In the genomic region with DNA sequence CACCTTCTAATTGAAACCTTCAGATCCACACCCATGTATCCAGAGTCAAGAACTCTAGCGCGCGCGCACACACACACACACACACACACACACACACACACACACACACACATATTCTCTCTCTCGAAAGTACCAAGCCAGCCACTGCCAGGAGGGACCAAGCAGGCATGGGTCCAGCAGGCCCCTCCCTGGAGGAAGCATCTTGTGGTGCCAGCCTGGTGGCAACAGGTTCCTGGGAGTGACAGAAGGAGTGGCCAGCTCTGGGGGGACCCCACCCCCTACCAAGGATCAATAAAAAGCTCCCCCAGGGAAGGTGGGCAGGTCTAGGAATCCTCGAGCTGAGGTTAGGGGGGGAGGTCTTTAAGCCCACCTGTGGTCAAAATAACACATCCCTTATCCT, we compare ENCODE assay signal across 9 mouse cellular contexts. TPM values are rescaled to one million over a fixed set of nuclear protein-coding genes. Genes with fewer than 3 reads are reported as not detected.
A peak's percentile ranks its signal among the peaks of the same experiment; 100 is the strongest.
DNase-seq lines count a peak whose midpoint lies in the region; ATAC-seq and TF ChIP-seq lines count a peak whose summit lies in the region.
"Had no signal": no experiment of that assay in that cellular context is flagged by ENCODE, and none has a peak within 500 bp of the region (broad histone marks: within the 10 kb centered on the region; RNA-seq: fewer than 3 reads in every experiment).

No protein-coding gene starts in this region.

- H3K9me3 ChIP-seq in intestine, postnatal 0 days (ENCODE audit: control insufficient read depth) = no peaks in the 10 kb centered on the region
- H3K9me3 ChIP-seq in stomach, postnatal 0 days (ENCODE audit: control insufficient read depth, low read length) = no peaks in the 10 kb centered on the region

- H3K9ac ChIP-seq in intestine, postnatal 0 days (ENCODE audit: low read depth, low read length) = peak overlapping the region; percentile 22; the same call in 1 of the 2 replicates
- H3K9ac ChIP-seq in stomach, postnatal 0 days (ENCODE audit: low read length) = peak overlapping the region; percentile 69

- H3K4me1 ChIP-seq in intestine, postnatal 0 days (replicated peaks; ENCODE audit: control insufficient read depth, insufficient read depth, low read length) = peaks cover 43% of the 10 kb centered on the region
- peaks cover 45% of the 10 kb centered on the region for H3K4me1 ChIP-seq in stomach, postnatal 0 days (replicated peaks; ENCODE audit: control insufficient read depth, insufficient read depth)

- H3K4me2 ChIP-seq in intestine, postnatal 0 days (replicated peaks; ENCODE audit: low read depth) = peak overlapping the region; percentile 79
- H3K4me2 ChIP-seq in stomach, postnatal 0 days (replicated peaks; ENCODE audit: low read depth) = peak overlapping the region; percentile 81

- TF ChIP-seq CTCF in intestine, postnatal 0 days (IDR thresholded peaks at IDR 0.05; ENCODE audit: low read depth) = no peak
- no peak for TF ChIP-seq CTCF in stomach, postnatal 0 days (IDR thresholded peaks at IDR 0.05; ENCODE audit: low read depth)

- no peak for TF ChIP-seq EP300 in stomach, postnatal 0 days (optimal IDR thresholded peaks at IDR 0.05)

- H3K4me3 ChIP-seq in intestine, postnatal 0 days (ENCODE audit: low read depth, low read length) = peak overlapping the region; percentile 42
- H3K4me3 ChIP-seq in stomach, postnatal 0 days (ENCODE audit: low read depth, low read length) = peak overlapping the region; percentile 51

- ATAC-seq in intestine, postnatal 0 days = no peak
- ATAC-seq in stomach, postnatal 0 days (ENCODE audit: low FRiP score, low TSS enrichment) = no peak
- ATAC-seq in megakaryocyte-erythroid progenitor cell, adult 5-6 weeks (replicated peaks; ENCODE audit: low FRiP score, low TSS enrichment, poor library complexity, severe bottlenecking) = no peak

- H3K27ac ChIP-seq in intestine, postnatal 0 days (ENCODE audit: low read depth, low read length) = peak overlapping the region; percentile 75
- peak overlapping the region; percentile 91 for H3K27ac ChIP-seq in stomach, postnatal 0 days (replicated peaks)

- H3K36me3 ChIP-seq in intestine, postnatal 0 days (ENCODE audit: control insufficient read depth, insufficient read depth) = peaks cover 2% of the 10 kb centered on the region; the same call in 1 of the 2 replicates
- 0 out of 2 replicates have a peak, but pooled peaks cover 2% of the 10 kb centered on the region for H3K36me3 ChIP-seq in stomach, postnatal 0 days (ENCODE audit: control insufficient read depth, insufficient read depth, low read length)

- peak; percentile 42 for DNase-seq in gastrocnemius, postnatal 10 days
- DNase-seq in gastrocnemius, postnatal 25 days = no peak
- DNase-seq in right cerebral cortex, postnatal 4 days = peak; percentile 12
- no peak for DNase-seq in right cerebral cortex, adult 2 months (ENCODE audit: low spot score in 2 of 2)
- DNase-seq in stomach, postnatal 0 days (ENCODE audit: low spot score) = peak; percentile 65
- DNase-seq in urinary bladder, postnatal 14 days (ENCODE audit: low spot score) = no peak

- H3K27me3 ChIP-seq in intestine, postnatal 0 days (replicated peaks; ENCODE audit: control insufficient read depth, insufficient read depth, low read length) = no peaks in the 10 kb centered on the region
- no peaks in the 10 kb centered on the region for H3K27me3 ChIP-seq in stomach, postnatal 0 days (ENCODE audit: control insufficient read depth, insufficient read depth, low read length)

- 38% methylated on average over 6 of the region's 6 CpGs for WGBS in intestine, postnatal 0 days
- WGBS in stomach, postnatal 0 days = 17% methylated on average over 6 of the region's 6 CpGs

RNA-seq across cellular contexts. Expression of a gene that starts 12.6 kb away (rescaled TPM):
- 10 to 100 TPM; 68.5 to 86.9 TPM for total RNA-seq in gastrocnemius, postnatal 10 days (2021)
- 10 to 100 TPM; 61.8 to 63.6 TPM for total RNA-seq in gastrocnemius, postnatal 25 days (2021)
- polyA plus RNA-seq in intestine, postnatal 0 days (2015; fragmentation: Nextera tagmentation; extraction: Ambion mirVana) = 30.1 and 30.4 TPM in 2 replicates
- polyA plus RNA-seq in stomach, postnatal 0 days (2015; fragmentation: Nextera tagmentation; extraction: Ambion mirVana) = 33.8 and 43.3 TPM in 2 replicates
- 10.7 and 16.6 TPM in 2 replicates for total RNA-seq in megakaryocyte-erythroid progenitor cell, adult 5-6 weeks (2014; fragmentation: Nextera tagmentation)
- total RNA-seq in megakaryocyte-erythroid progenitor cell, adult 5-6 weeks (2017) = 6.1 and 11.4 TPM in 2 replicates

RNA-seq across cellular contexts. Expression of a gene that starts 28.0 kb away (rescaled TPM):
- total RNA-seq in gastrocnemius, postnatal 10 days (2021) = 10 to 100 TPM; 32.2 to 34.6 TPM
- 10 to 100 TPM; 37.8 to 44.5 TPM for total RNA-seq in gastrocnemius, postnatal 25 days (2021)
- 20.4 and 21.1 TPM in 2 replicates for polyA plus RNA-seq in intestine, postnatal 0 days (2015; fragmentation: Nextera tagmentation; extraction: Ambion mirVana)
- polyA plus RNA-seq in stomach, postnatal 0 days (2015; fragmentation: Nextera tagmentation; extraction: Ambion mirVana) = 19.2 and 19.4 TPM in 2 replicates
- total RNA-seq in megakaryocyte-erythroid progenitor cell, adult 5-6 weeks (2014; fragmentation: Nextera tagmentation) = 71.5 and 93.3 TPM in 2 replicates
- total RNA-seq in megakaryocyte-erythroid progenitor cell, adult 5-6 weeks (2017) = 39.9 and 59.4 TPM in 2 replicates

RNA-seq across cellular contexts. Expression of a gene that starts 31.3 kb away (rescaled TPM):
- 1 to 10 TPM in 1 of 2 experiments, under 1 TPM in 1; 0.99 to 1.2 TPM for total RNA-seq in gastrocnemius, postnatal 10 days (2021)
- not detected for total RNA-seq in gastrocnemius, postnatal 25 days (2021)
- 2.7 and 3.4 TPM in 2 replicates for polyA plus RNA-seq in intestine, postnatal 0 days (2015; fragmentation: Nextera tagmentation; extraction: Ambion mirVana)
- polyA plus RNA-seq in stomach, postnatal 0 days (2015; fragmentation: Nextera tagmentation; extraction: Ambion mirVana) = 2.2 and 2.7 TPM in 2 replicates
- total RNA-seq in megakaryocyte-erythroid progenitor cell, adult 5-6 weeks (2014; fragmentation: Nextera tagmentation) = 36.4 and 48.1 TPM in 2 replicates
- total RNA-seq in megakaryocyte-erythroid progenitor cell, adult 5-6 weeks (2017) = 7.5 and 12.3 TPM in 2 replicates
- total RNA-seq: gastrocnemius, adult 18-20 months had no signal

RNA-seq across cellular contexts. Expression of a gene that starts 32.3 kb away (rescaled TPM):
- 10 to 100 TPM; 83.1 to 84.4 TPM for total RNA-seq in gastrocnemius, postnatal 10 days (2021)
- total RNA-seq in gastrocnemius, postnatal 25 days (2021) = 10 to 100 TPM; 79.7 to 84.2 TPM
- polyA plus RNA-seq in intestine, postnatal 0 days (2015; fragmentation: Nextera tagmentation; extraction: Ambion mirVana) = 103 and 107 TPM in 2 replicates
- 70.0 and 99.4 TPM in 2 replicates for polyA plus RNA-seq in stomach, postnatal 0 days (2015; fragmentation: Nextera tagmentation; extraction: Ambion mirVana)
- 110 TPM in 2 replicates for total RNA-seq in megakaryocyte-erythroid progenitor cell, adult 5-6 weeks (2014; fragmentation: Nextera tagmentation)
- 71.3 and 94.9 TPM in 2 replicates for total RNA-seq in megakaryocyte-erythroid progenitor cell, adult 5-6 weeks (2017)

RNA-seq across cellular contexts. Expression of a gene that starts 51.1 kb away (rescaled TPM):
- total RNA-seq in gastrocnemius, postnatal 10 days (2021) = 10 to 100 TPM; 48.7 to 54.4 TPM
- 10 to 100 TPM; 70.0 to 71.3 TPM for total RNA-seq in gastrocnemius, postnatal 25 days (2021)
- 0.05 and 0.09 TPM in 2 replicates for polyA plus RNA-seq in intestine, postnatal 0 days (2015; fragmentation: Nextera tagmentation; extraction: Ambion mirVana)
- 0.04 TPM in 1 of 2 replicates, not detected in the other for polyA plus RNA-seq in stomach, postnatal 0 days (2015; fragmentation: Nextera tagmentation; extraction: Ambion mirVana)
- 2.2 and 2.5 TPM in 2 replicates for total RNA-seq in megakaryocyte-erythroid progenitor cell, adult 5-6 weeks (2014; fragmentation: Nextera tagmentation)
- total RNA-seq in megakaryocyte-erythroid progenitor cell, adult 5-6 weeks (2017) = 0.84 and 1.3 TPM in 2 replicates

Comparison
In these comparisons a context has a peak if more than half of its experiments do, and no peak if none do; other contexts are left out.
1. DNase-seq: peak in gastrocnemius, postnatal 10 days (single experiment), right cerebral cortex, postnatal 4 days (single experiment) and stomach, postnatal 0 days (single experiment); none in gastrocnemius, postnatal 25 days (single experiment), right cerebral cortex, adult 2 months (0 of 2) and urinary bladder, postnatal 14 days (single experiment).